Mouse (Mus musculus): ENCODE data around the gene Gm17359.

DNA sequence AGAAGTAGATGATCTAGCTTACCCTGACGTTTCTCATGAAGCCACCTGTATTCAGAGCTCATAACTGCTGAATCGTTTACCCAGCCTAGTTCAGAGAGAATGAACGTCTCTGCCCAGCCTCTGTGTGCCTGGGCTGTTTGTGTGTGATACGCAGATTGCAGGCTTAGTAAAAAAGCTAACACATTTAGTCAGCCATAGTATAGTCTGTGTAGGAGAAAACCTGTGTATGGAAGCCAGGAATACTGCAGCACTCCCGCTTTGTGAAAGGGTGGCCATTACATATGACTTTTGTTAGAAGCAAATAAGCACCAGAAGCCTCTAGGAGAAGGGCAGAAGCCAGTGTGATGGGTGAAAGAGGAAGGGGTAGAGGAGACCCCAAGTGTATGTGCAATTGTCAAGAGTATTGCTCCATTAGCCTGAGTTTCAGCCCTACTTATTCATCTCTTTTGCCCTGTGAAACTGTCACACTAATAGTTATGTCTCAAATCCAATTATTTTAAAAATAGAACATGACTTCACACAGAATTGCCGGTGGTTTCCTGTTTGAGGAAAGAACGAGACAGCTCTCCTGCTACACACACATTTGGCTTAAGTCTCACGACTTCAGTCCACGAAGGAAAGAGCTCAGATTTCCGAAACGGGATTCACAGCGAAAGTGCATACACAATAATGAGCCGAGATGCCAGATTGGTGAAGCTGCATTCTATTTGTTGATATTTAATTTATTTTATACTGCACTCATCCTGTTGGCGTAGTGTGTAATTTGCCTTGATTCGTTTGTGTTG is 24.0 kb downstream of the Gm17359 start:
- TF ChIP-seq CHD2 (IDR thresholded peaks at IDR 0.05; ENCODE audit: low read depth, low read length), result no peak
- TF ChIP-seq ZNF384 (IDR thresholded peaks at IDR 0.05; ENCODE audit: low read depth, low read length), result no peak
- no peak for TF ChIP-seq ZC3H11A (IDR thresholded peaks at IDR 0.05; ENCODE audit: borderline replicate concordance, low read depth, low read length)
- no peak for TF ChIP-seq HCFC1 (IDR thresholded peaks at IDR 0.05; ENCODE audit: borderline replicate concordance, insufficient read depth, low read length)
